Mouse (Mus musculus) midbrain, embryonic 14.5 days (tissue): Measurements from ENCODE around the gene Helz. TPM values are rescaled to one million over a fixed set of nuclear protein-coding genes. Genes with fewer than 3 reads are reported as not detected.

Source experiments
- microRNA-seq: library from miRNA; unstranded; fragments of <30 nt; microRNA quantifications from one replicate; pipeline ENCODE4, GENCODE M21; 2016
- polyA plus RNA-seq: library from polyadenylated mRNA; unstranded; fragments of >200 nt; fragmentation: Nextera tagmentation; extraction: Ambion mirVana; gene quantifications from 2 replicates; pipeline ENCODE4 v1.2.1, GENCODE M21; 2014

The Helz gene
- polyA plus RNA-seq, 1 experiment from 2014 or later: 23.4 TPM

Small RNA genes lying within 50 kb of the gene (microRNA-seq; reads per million reads assigned to microRNA genes)
- gene Mir6932: 0.73 reads per million

Other genes starting within 250 kb of the Helz start
- 32.8 and 42.1 TPM in 2 replicates for gene Pitpnc1, start 77.2 kb upstream of the Helz start, polyA plus RNA-seq
- gene Psmd12, start 68.4 kb upstream of the Helz start, polyA plus RNA-seq: 143 and 177 TPM in 2 replicates
- 0.45 and 0.46 TPM in 2 replicates for gene Cacng1, start 168.6 kb downstream of the Helz start, polyA plus RNA-seq
- 66.4 and 80.5 TPM in 2 replicates for gene Cacng4, start 246.6 kb downstream of the Helz start, polyA plus RNA-seq